25 mouse cellular contexts compared by ENCODE assay signal in the genomic region with DNA sequence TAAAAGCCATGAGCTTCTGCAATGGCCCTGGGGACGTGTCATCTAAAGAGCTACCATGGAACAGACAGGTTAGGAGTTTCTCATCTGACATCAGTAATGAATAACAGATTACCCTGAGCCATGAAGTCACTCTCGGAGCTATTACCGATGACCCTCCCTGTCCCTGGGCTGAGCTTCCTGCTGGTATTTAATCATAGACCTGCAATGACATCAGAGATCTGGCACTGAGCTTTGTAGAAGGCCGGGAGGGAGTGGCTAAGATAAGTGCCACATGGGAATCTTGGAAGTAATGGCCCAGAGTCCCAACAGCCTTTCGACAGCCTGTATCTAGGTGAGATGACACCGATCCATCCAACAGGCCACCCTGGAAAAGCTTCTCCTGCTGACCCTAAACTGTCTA.
DNase-seq lines count a peak whose midpoint lies in the region; ATAC-seq lines count a peak whose summit lies in the region.
"Had no signal": no experiment of that assay in that cellular context is flagged by ENCODE, and none has a peak within 500 bp of the region (broad histone marks: within the 10 kb centered on the region; RNA-seq: fewer than 3 reads in every experiment).

No protein-coding gene starts in this region.

- H3K27me3 ChIP-seq in heart, embryonic 12.5 days (replicated peaks), result no peaks in the 10 kb centered on the region
- H3K27me3 ChIP-seq in embryonic facial prominence, embryonic 14.5 days (replicated peaks; ENCODE audit: control insufficient read depth, insufficient read depth, low read length), result no peaks in the 10 kb centered on the region
- H3K27me3 ChIP-seq: forebrain, embryonic 15.5 days; limb, embryonic 15.5 days; midbrain, embryonic 15.5 days; neural tube, embryonic 13.5 days; stomach, embryonic 15.5 days had no signal

- H3K36me3 ChIP-seq in heart, embryonic 12.5 days, result no peaks in the 10 kb centered on the region
- H3K36me3 ChIP-seq in embryonic facial prominence, embryonic 14.5 days (ENCODE audit: control insufficient read depth, insufficient read depth, low read length), result no peaks in the 10 kb centered on the region
- H3K36me3 ChIP-seq: forebrain, embryonic 15.5 days; limb, embryonic 15.5 days; midbrain, embryonic 15.5 days; neural tube, embryonic 13.5 days; stomach, embryonic 15.5 days had no signal

- H3K4me2 ChIP-seq in heart, embryonic 12.5 days, result no peak overlapping the region
- no peak overlapping the region for H3K4me2 ChIP-seq in embryonic facial prominence, embryonic 14.5 days (ENCODE audit: low read depth, low read length)
- H3K4me2 ChIP-seq: forebrain, embryonic 15.5 days; hindbrain, embryonic 14.5 days; limb, embryonic 15.5 days; lung, embryonic 14.5 days; midbrain, embryonic 15.5 days; neural tube, embryonic 13.5 days; stomach, embryonic 15.5 days had no signal

- peaks cover 40% of the 10 kb centered on the region for H3K4me1 ChIP-seq in heart, embryonic 12.5 days (replicated peaks)
- H3K4me1 ChIP-seq in embryonic facial prominence, embryonic 14.5 days (ENCODE audit: control insufficient read depth, insufficient read depth, low read length), result peaks cover 21% of the 10 kb centered on the region
- H3K4me1 ChIP-seq: midbrain, embryonic 15.5 days had no signal

- peak overlapping the region; percentile 69 for H3K27ac ChIP-seq in heart, embryonic 12.5 days (ENCODE audit: poor library complexity, severe bottlenecking)
- peak overlapping the region; percentile 92 for H3K27ac ChIP-seq in embryonic facial prominence, embryonic 14.5 days (replicated peaks; ENCODE audit: low read depth, low read length)
- H3K27ac ChIP-seq: forebrain, embryonic 15.5 days; hindbrain, embryonic 14.5 days; left cerebral cortex, adult 2 months; liver, embryonic 14.5 days; midbrain, embryonic 15.5 days; neural tube, embryonic 13.5 days; stomach, embryonic 15.5 days had no signal

- 28% methylated on average over 6 of the region's 6 CpGs for WGBS in heart, embryonic 12.5 days
- WGBS in embryonic facial prominence, embryonic 14.5 days, result 65% methylated on average over 6 of the region's 6 CpGs

- no peak overlapping the region for H3K4me3 ChIP-seq in heart, embryonic 12.5 days
- H3K4me3 ChIP-seq in embryonic facial prominence, embryonic 14.5 days (ENCODE audit: low read depth, low read length), result no peak overlapping the region
- H3K4me3 ChIP-seq: forebrain, embryonic 15.5 days; left cerebral cortex, adult 2 months; limb, embryonic 15.5 days; midbrain, embryonic 15.5 days; neural tube, embryonic 13.5 days; stomach, embryonic 15.5 days had no signal

- H3K9ac ChIP-seq in heart, embryonic 12.5 days, result no peak overlapping the region
- H3K9ac ChIP-seq in embryonic facial prominence, embryonic 14.5 days (ENCODE audit: low read depth, low read length), result no peak overlapping the region
- H3K9ac ChIP-seq: forebrain, embryonic 15.5 days; hindbrain, embryonic 14.5 days; limb, embryonic 15.5 days; liver, embryonic 14.5 days; lung, embryonic 14.5 days; midbrain, embryonic 15.5 days; neural tube, embryonic 13.5 days; stomach, embryonic 15.5 days had no signal

- peak; percentile 24 for DNase-seq in adrenal gland, postnatal 14 days
- DNase-seq in adrenal gland, adult 18-20 months (ENCODE audit: low spot score in 2 of 2), result no peak
- no peak for DNase-seq in heart, postnatal 36 days
- DNase-seq in embryonic facial prominence, embryonic 14.5 days (ENCODE audit: low spot score), result no peak
- DNase-seq in skeletal muscle tissue, adult 2 months (ENCODE audit: low read depth, low spot score), result peak; percentile 46
- no peak for DNase-seq in ovary, adult 18-20 months (ENCODE audit: low spot score)
- DNase-seq: adrenal gland, postnatal 25 days; cerebellum, adult 9-10 months; gastrocnemius, postnatal 14 days; kidney, adult 18-20 months; kidney, postnatal 4 days; left cerebral cortex, postnatal 4 days; lung, embryonic 14.5 days; lung, postnatal 4 days; thymus, postnatal 25 days had no signal

- ATAC-seq in heart, embryonic 12.5 days (ENCODE audit: insufficient number of reproducible peaks, low FRiP score), result peak; percentile 61
- ATAC-seq in embryonic facial prominence, embryonic 14.5 days (ENCODE audit: low read depth), result no peak
- ATAC-seq: forebrain, embryonic 15.5 days; inflammation-experienced regulatory T-cells, adult 6 months; midbrain, embryonic 15.5 days had no signal

- intact Hi-C loops in heart, postnatal 36 days (cut with DNase I), result loop anchor here (5.0 kb wide), 1 partner anchor 79 kb away; no protein-coding TSS in a partner anchor

- H3K9me3 ChIP-seq in heart, embryonic 12.5 days (replicated peaks), result no peaks in the 10 kb centered on the region
- no peaks in the 10 kb centered on the region for H3K9me3 ChIP-seq in embryonic facial prominence, embryonic 14.5 days (ENCODE audit: control insufficient read depth, low read length)
- H3K9me3 ChIP-seq: forebrain, embryonic 15.5 days; limb, embryonic 15.5 days; midbrain, embryonic 15.5 days; neural tube, embryonic 13.5 days; stomach, embryonic 15.5 days had no signal

Comparison
In these comparisons a context has a peak if more than half of its experiments do, and no peak if none do; other contexts are left out.
1. DNase-seq: peak in adrenal gland, postnatal 14 days (single experiment) and skeletal muscle tissue, adult 2 months (single experiment); none in adrenal gland, adult 18-20 months (0 of 2), heart, postnatal 36 days (0 of 2), embryonic facial prominence, embryonic 14.5 days (single experiment) and ovary, adult 18-20 months (single experiment).